In the genomic region with DNA sequence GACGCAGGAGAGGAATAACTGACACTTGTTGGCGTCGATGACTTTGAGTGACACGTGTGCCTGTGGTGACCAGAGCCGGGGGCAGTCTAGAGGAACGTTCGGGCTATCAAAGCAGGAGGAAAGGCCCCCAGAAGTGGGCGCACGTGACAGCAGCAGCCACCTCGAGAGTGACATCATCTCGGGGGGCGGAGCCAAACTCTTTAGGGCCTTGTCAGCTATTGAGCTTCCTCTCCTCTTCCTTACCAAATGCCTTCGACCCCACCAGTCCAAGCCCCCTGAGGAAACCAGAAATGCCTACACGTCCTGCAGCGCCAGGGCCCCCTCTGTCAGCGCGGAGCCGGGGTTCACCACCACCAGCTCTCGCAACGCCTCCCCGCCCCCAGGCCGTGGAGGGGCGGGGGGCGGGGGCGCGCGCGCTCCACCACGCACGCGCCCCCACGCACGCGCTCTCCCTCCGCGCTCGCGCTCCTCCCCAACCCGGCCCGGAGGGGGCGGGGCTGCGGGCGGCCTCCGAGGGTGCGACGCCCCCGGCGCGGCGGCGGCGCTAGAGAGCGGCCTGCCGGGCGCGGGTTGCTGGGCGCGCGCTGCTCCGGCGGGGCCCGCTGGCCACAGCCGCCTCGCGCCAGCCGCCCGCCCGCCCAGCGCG, we compare ENCODE assay signal across 8 mouse cellular contexts. TPM values are rescaled to one million over a fixed set of nuclear protein-coding genes. Genes with fewer than 3 reads are reported as not detected.
DNase-seq lines count a peak whose midpoint lies in the region; ATAC-seq and TF ChIP-seq lines count a peak whose summit lies in the region.

No protein-coding gene starts in this region.

- H3K27me3 ChIP-seq in forebrain, postnatal 0 days (ENCODE audit: insufficient read depth, low read length): no peaks in the 10 kb centered on the region
- H3K27me3 ChIP-seq in neural tube, embryonic 15.5 days (replicated peaks): no peaks in the 10 kb centered on the region

- TF ChIP-seq CTCF in forebrain, postnatal 0 days (IDR thresholded peaks at IDR 0.05; ENCODE audit: low read depth): no peak; the same call in 1 of the 2 replicates
- 0 out of 2 replicates have a peak, but pooled peaks have one; percentile 5 for TF ChIP-seq CTCF in layer of hippocampus, adult 2 months (conservative IDR thresholded peaks at IDR 0.05)
- TF ChIP-seq CTCF in lung, adult 2 months (IDR thresholded peaks at IDR 0.05; ENCODE audit: insufficient read depth, low read length): no peak

- H3K9ac ChIP-seq in ES-E14 (ENCODE audit: insufficient read depth, low read depth, low read length, poor library complexity, severe bottlenecking): peak overlapping the region; percentile 86
- peak overlapping the region; percentile 99 for H3K9ac ChIP-seq in forebrain, postnatal 0 days
- peak overlapping the region; percentile 98 for H3K9ac ChIP-seq in neural tube, embryonic 15.5 days (replicated peaks)

- H3K4me3 ChIP-seq in ES-E14 (ENCODE audit: insufficient read depth in 1 of 2, low read depth in 1 of 2, low read length in 2 of 2, poor library complexity in 1 of 2, severe bottlenecking in 1 of 2): peak overlapping the region; percentile 72 to 77
- peak overlapping the region; percentile 99 for H3K4me3 ChIP-seq in forebrain, postnatal 0 days (ENCODE audit: low read depth, low read length)
- peak overlapping the region; percentile 81 for H3K4me3 ChIP-seq in layer of hippocampus, adult 2 months
- H3K4me3 ChIP-seq in lung, adult 2 months (replicated peaks; ENCODE audit: extremely low read depth, low read depth, low read length): peak overlapping the region; percentile 89
- peak overlapping the region; percentile 93 for H3K4me3 ChIP-seq in neural tube, embryonic 15.5 days (replicated peaks)

- H3K9me3 ChIP-seq in ES-E14 (ENCODE audit: control insufficient read depth, insufficient read depth, low read depth, low read length): no peaks in the 10 kb centered on the region
- no peaks in the 10 kb centered on the region for H3K9me3 ChIP-seq in forebrain, postnatal 0 days (ENCODE audit: low read length)
- H3K9me3 ChIP-seq in neural tube, embryonic 15.5 days (replicated peaks): no peaks in the 10 kb centered on the region

- no peak overlapping the region; the same call in 1 of the 2 replicates for H3K27ac ChIP-seq in ES-E14 (ENCODE audit: insufficient read depth, low read depth, low read length, poor library complexity, severe bottlenecking)
- peak overlapping the region; percentile 96 for H3K27ac ChIP-seq in forebrain, postnatal 0 days (ENCODE audit: low read depth, low read length)
- peak overlapping the region; percentile 99 for H3K27ac ChIP-seq in layer of hippocampus, adult 2 months
- H3K27ac ChIP-seq in neural tube, embryonic 15.5 days (replicated peaks): peak overlapping the region; percentile 96

- H3K4me1 ChIP-seq in ES-E14 (ENCODE audit: control insufficient read depth in 2 of 2, insufficient read depth in 2 of 2, low read length in 2 of 2, poor library complexity in 1 of 2): 0 out of 4 replicates have a peak, but pooled peaks cover 0 to 2% of the 10 kb centered on the region in 2 experiments
- no peaks in the 10 kb centered on the region for H3K4me1 ChIP-seq in forebrain, postnatal 0 days (ENCODE audit: insufficient read depth)
- no peaks in the 10 kb centered on the region; the same call in 1 of the 2 replicates for H3K4me1 ChIP-seq in lung, adult 2 months (ENCODE audit: control insufficient read depth, insufficient read depth, low read length)
- peaks cover 11% of the 10 kb centered on the region for H3K4me1 ChIP-seq in neural tube, embryonic 15.5 days

- in situ Hi-C loops in ES-E14 (cut with MboI; ENCODE audit: low sequenced_read_pairs in 2 of 2, unreplicated experiment in 2 of 2): loop anchor here in 1 of 2 experiments (25.0 kb wide), 1 partner anchor 227 kb away; no protein-coding TSS in a partner anchor

- H3K36me3 ChIP-seq in ES-E14 (ENCODE audit: control insufficient read depth, insufficient read depth, low read length, poor library complexity, severe bottlenecking): no peaks in the 10 kb centered on the region
- H3K36me3 ChIP-seq in forebrain, postnatal 0 days (ENCODE audit: insufficient read depth): no peaks in the 10 kb centered on the region
- H3K36me3 ChIP-seq in neural tube, embryonic 15.5 days: no peaks in the 10 kb centered on the region

- DNase-seq in ES-E14 (ENCODE audit: low read depth, low spot score): peak; percentile 78
- peak; percentile 82 for DNase-seq in cerebellum, adult 11-12 months
- peak; percentile 96 for DNase-seq in forebrain, postnatal 0 days
- peak; percentile 92 for DNase-seq in heart, postnatal 4 days
- DNase-seq in layer of hippocampus, adult 2 months (ENCODE audit: low spot score in 2 of 2): peak; percentile 86 to 90
- peak; percentile 91 for DNase-seq in lung, adult 2 months
- DNase-seq in testis, postnatal 10 days (ENCODE audit: low spot score): peak; percentile 95

- H3K4me2 ChIP-seq in forebrain, postnatal 0 days (ENCODE audit: low read depth): peak overlapping the region; percentile 58
- peak overlapping the region; percentile 63 for H3K4me2 ChIP-seq in neural tube, embryonic 15.5 days

- peak; percentile 91 for ATAC-seq in forebrain, postnatal 0 days
- peak; percentile 90 for ATAC-seq in neural tube, embryonic 15.5 days (ENCODE audit: low FRiP score)

- 2% methylated on average over 32 of the region's 70 CpGs for WGBS in forebrain, postnatal 0 days
- 8% methylated on average over 57 of the region's 70 CpGs for WGBS in lung, adult 2 months
- WGBS in neural tube, embryonic 15.5 days: under 1% methylated on average over 44 of the region's 70 CpGs

- peak; percentile 32; the same call in 1 of the 2 replicates for TF ChIP-seq POLR2A in lung, adult 2 months (IDR thresholded peaks at IDR 0.05; ENCODE audit: borderline replicate concordance, extremely low read depth, low read depth, low read length)

TF ChIP-seq in ES-E14, 5 proteins besides CTCF, POLR2A, EP300 and RAD21:
- 0 out of 2 replicates have a peak, but pooled peaks have one; percentile 22 for TF ChIP-seq HCFC1 (IDR thresholded peaks at IDR 0.05; ENCODE audit: borderline replicate concordance, insufficient read depth, low read length)
- no peak for TF ChIP-seq CHD2 (IDR thresholded peaks at IDR 0.05; ENCODE audit: low read depth, low read length)
- TF ChIP-seq ZC3H11A (IDR thresholded peaks at IDR 0.05; ENCODE audit: borderline replicate concordance, low read depth, low read length): no peak
TF ChIP-seq in ES-E14: peak in this region for 1.

RNA-seq across cellular contexts. Expression of a gene that starts 0.4 kb away (rescaled TPM):
- total RNA-seq in ES-E14 (2012; rRNA removed): 5.8 and 6.6 TPM in 2 replicates
- 102 and 144 TPM in 2 replicates for total RNA-seq in forebrain, postnatal 0 days (2014; rRNA removed)
- polyA plus RNA-seq in forebrain, postnatal 0 days (2015; fragmentation: Nextera tagmentation; extraction: Ambion mirVana): 16.2 and 35.3 TPM in 2 replicates
- total RNA-seq in heart, postnatal 4 days (2021): 10 to 100 TPM; 59.6 to 61.4 TPM
- 100 to 1,000 TPM; 164 to 177 TPM for total RNA-seq in layer of hippocampus, adult 2 months (2021)
- 7.6 and 10.2 TPM in 2 replicates for polyA plus RNA-seq in lung, adult 2 months (2012; rRNA removed)
- polyA plus RNA-seq in neural tube, embryonic 15.5 days (2015; fragmentation: Nextera tagmentation; extraction: Ambion mirVana): 43.4 and 46.7 TPM in 2 replicates
